Mouse (Mus musculus) midbrain, embryonic 11.5 days (tissue): ENCODE data around the gene Scamp4. TPM values are rescaled to one million over a fixed set of nuclear protein-coding genes. Genes with fewer than 3 reads are reported as not detected.
"Not testable (repeated sequence)": the region's sequence is repeated elsewhere in the genome, so short reads cannot be mapped to it uniquely, and the experiment has no call there.

Source experiments
- ATAC-seq: fragments of 200-750 bp; cut with Nextera tagmentation; 2 replicates; pipeline ENCODE4 v1.8.0; 2017; ENCODE audit warnings: moderate TSS enrichment, moderate library complexity; ENCODE audit not compliant: low FRiP score
- DNase-seq: peaks from one replicate; pipeline ENCODE4 v3.0.0; 2015; ENCODE audit warnings: low spot score; ENCODE audit errors: missing footprints
- H3K27ac ChIP-seq: fragments of 300-500 bp; sonication (generic); 2 replicates; pipeline ENCODE4 v1.5.1; 2014; ENCODE audit warnings: low read depth, low read length
- H3K27me3 ChIP-seq: fragments of 300-500 bp; sonication (generic); 2 replicates; pipeline ENCODE4 v1.6.1; 2014; ENCODE audit warnings: mild to moderate bottlenecking, low read length, moderate library complexity, mixed read lengths; ENCODE audit not compliant: control insufficient read depth, insufficient read depth
- H3K36me3 ChIP-seq: fragments of 300-500 bp; sonication (generic); 2 replicates; pipeline ENCODE4 v1.6.1; 2014; ENCODE audit warnings: mild to moderate bottlenecking, low read length, moderate library complexity, mixed read lengths; ENCODE audit not compliant: control insufficient read depth, insufficient read depth
- H3K4me1 ChIP-seq: fragments of 300-500 bp; sonication (generic); 2 replicates; pipeline ENCODE4 v1.6.1; 2014; ENCODE audit warnings: low read length; ENCODE audit not compliant: control insufficient read depth, insufficient read depth
- H3K4me2 ChIP-seq: fragments of 300-500 bp; sonication (generic); 2 replicates; pipeline ENCODE4 v1.6.1; 2014; ENCODE audit warnings: mild to moderate bottlenecking, moderate library complexity
- H3K4me3 ChIP-seq: fragments of 300-500 bp; sonication (generic); 2 replicates; pipeline ENCODE4 v1.5.1; 2014; ENCODE audit warnings: low read depth, low read length
- H3K9ac ChIP-seq: fragments of 300-500 bp; sonication (generic); 2 replicates; pipeline ENCODE4 v1.6.1; 2014; ENCODE audit warnings: low read length
- H3K9me3 ChIP-seq: fragments of 300-500 bp; sonication (generic); 2 replicates; pipeline ENCODE4 v1.6.1; 2016; ENCODE audit warnings: low read length; ENCODE audit not compliant: control insufficient read depth
- WGBS: fragments of 180-500 bp; shearing (Covaris S2); extraction: QIAGEN DNeasy Blood & Tissue Kit; methylation state at CpG from one replicate; pipeline ENCODE4 v1.1.7; 2014; 5-methylcytosine and 5-hydroxymethylcytosine counted together
- polyA plus RNA-seq: library from polyadenylated mRNA; unstranded; fragments of >200 nt; fragmentation: Nextera tagmentation; extraction: Ambion mirVana; gene quantifications from 2 replicates; pipeline ENCODE4 v1.2.1, GENCODE M21; 2014

The Scamp4 gene
- polyA plus RNA-seq, 1 experiment from 2014 or later, result 62.3 TPM

DNA sequence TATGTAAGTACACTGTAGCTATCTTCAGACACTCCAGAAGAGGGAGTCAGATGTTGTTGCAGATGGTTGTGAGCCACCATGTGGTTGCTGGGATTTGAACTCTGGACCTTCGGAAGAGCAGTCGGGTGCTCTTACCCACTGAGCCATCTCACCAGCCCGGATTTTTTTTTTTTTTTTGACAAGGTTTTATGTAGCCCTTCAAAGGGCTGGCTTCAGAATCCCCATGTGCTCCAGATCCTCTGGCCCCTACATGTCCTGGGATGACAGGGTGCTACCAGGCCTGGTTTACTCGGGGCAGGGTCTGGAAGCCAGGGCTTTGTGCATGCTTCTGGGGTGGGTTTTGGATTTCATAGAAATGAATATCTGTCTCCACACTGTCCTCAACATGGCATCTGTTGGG lies 3.0 kb downstream of the Scamp4 start, which contains the start of gene Gm49322:
Gene Gm49322, plus strand, starts transcription at position 301 of the 400 bp plus-strand sequence.
- H3K27me3 ChIP-seq, H3K27ac ChIP-seq, DNase-seq, H3K4me2 ChIP-seq, ATAC-seq, H3K9ac ChIP-seq, H3K9me3 ChIP-seq, H3K4me3 ChIP-seq: not testable (repeated sequence)
- H3K36me3 ChIP-seq, result peaks cover 17% of the 10 kb centered on the region
- WGBS, result 63% methylated on average over 2 of the region's 4 CpGs
- H3K4me1 ChIP-seq, result peaks cover 14% of the 10 kb centered on the region

DNA sequence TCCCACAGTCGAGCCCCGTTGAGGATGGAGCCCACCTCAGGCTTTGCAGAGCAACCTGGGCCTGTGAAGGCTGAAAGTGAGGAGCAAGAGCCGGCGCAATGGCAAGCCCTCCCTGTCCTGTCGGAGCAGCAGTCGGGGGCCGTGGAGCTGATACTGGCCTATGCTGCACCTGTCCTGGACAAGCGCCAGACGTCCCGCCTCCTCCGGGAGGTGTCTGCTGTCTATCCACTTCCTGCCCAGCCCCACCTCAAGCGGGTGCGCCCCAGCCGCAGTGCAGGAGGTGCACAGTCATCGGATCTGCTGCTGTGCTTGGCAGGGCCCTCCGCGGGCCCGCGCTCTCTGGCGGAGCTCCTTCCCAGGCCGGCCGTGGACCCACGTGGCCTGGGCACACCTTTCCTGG lies 3.6 kb downstream of the Scamp4 start:
- Histone ChIP-seq H3K27ac (no peak overlapping the region), H3K4me3 (no peak overlapping the region), H3K4me1 (peaks cover 14% of the 10 kb centered on the region), H3K4me2 (no peak overlapping the region), H3K9me3 (no peaks in the 10 kb centered on the region), H3K36me3 (peaks cover 17% of the 10 kb centered on the region), H3K9ac (no peak overlapping the region), H3K27me3 (no peaks in the 10 kb centered on the region)
- DNase-seq (peak; percentile 33), ATAC-seq (no peak)
- WGBS, result 93% methylated on average over 23 of the region's 23 CpGs

DNA sequence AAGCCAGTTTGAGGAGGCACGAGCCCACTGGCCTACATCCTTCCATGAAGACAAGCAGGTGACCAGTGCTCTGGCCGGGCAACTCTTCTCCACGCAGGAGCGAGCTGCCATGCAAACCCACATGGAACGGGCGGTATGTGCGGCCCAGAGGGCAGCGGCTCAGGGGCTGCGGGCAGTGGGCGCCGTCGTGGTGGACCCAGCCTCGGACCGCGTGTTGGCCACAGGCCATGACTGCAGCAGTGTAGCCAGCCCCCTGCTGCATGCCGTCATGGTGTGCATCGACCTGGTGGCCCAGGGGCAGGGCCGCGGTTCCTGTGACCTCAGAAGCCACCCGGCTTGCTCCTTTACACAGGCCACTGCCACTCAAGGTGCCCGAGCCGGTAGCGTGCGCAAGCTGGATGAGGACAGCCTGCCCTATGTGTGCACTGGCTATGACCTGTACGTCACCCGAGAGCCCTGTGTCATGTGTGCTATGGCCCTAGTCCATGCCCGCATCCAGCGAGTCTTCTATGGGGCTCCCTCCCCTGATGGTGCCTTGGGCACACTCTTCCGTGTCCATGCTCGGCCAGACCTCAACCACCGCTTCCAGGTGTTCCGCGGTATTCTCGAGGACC lies 4.2 kb downstream of the Scamp4 start:
- Histone ChIP-seq H3K9me3 (no peaks in the 10 kb centered on the region), H3K4me2 (no peak overlapping the region), H3K27me3 (no peaks in the 10 kb centered on the region), H3K4me1 (peaks cover 14% of the 10 kb centered on the region), H3K36me3 (peaks cover 17% of the 10 kb centered on the region), H3K27ac (no peak overlapping the region), H3K9ac (no peak overlapping the region), H3K4me3 (no peak overlapping the region)
- WGBS, result 96% methylated on average over 34 of the region's 34 CpGs
- DNase-seq (no peak), ATAC-seq (no peak)

DNA sequence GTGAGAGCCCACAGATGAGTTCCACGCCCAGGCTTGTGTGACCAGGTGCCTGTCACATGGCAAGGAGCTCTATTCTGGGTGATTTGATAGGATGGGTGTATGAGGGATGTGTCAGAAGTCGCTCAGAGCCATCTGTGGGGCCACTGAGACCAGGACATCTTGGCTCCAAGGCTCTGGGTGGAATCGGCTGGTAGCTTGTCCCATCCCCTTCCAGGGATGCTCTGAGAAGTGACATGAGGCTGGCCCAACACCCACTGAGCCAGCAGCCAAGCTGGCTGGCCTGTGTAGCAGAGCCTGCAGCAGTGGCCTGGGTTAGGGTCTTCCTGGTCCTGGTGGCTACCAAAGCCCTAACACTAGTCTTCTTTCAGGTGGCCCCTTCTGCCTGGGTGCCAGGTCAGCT lies 5.8 kb downstream of the Scamp4 start:
- no peak overlapping the region for H3K27ac ChIP-seq
- peaks cover 7% of the 10 kb centered on the region for H3K4me1 ChIP-seq
- no peak overlapping the region for H3K4me2 ChIP-seq
- H3K4me3 ChIP-seq, result no peak overlapping the region
- ATAC-seq (no peak), DNase-seq (no peak)
- no peaks in the 10 kb centered on the region for H3K27me3 ChIP-seq
- no peak overlapping the region for H3K9ac ChIP-seq
- WGBS, result 89% methylated on average over 3 of the region's 3 CpGs
- no peaks in the 10 kb centered on the region for H3K9me3 ChIP-seq
- H3K36me3 ChIP-seq, result peaks cover 17% of the 10 kb centered on the region

DNA sequence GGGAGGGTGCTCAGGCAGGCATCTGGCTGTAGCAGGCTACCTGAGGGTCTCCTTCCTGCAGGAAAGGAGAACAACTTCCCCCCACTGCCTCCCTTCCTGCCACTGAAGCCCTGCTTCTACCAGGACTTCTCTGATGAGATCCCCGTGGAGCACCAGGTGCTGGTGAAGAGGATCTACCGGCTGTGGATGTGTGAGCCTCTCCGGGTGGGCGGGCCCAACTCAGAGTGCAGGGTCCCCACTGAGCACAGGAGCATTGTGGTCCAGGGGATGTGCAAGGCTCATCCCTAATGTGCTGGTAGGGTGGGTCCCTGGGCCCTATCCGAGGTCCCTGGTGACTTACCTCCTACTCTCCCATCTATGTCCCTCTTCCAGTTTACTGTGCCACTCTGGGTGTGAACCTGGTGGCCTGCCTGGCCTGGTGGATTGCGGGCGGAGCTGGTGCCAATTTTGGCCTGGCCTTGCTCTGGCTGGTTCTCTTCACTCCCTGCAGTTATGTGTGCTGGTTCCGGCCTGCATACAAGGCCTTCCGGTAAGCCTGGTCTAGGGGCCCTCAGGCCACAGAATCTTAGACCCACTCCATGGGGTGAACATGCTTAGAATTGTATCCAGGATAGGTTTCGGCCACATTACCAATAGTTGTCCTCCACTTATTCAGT lies 6.7 kb downstream of the Scamp4 start:
- no peak for ATAC-seq
- Histone ChIP-seq H3K9ac (no peak overlapping the region), H3K4me3 (no peak overlapping the region), H3K4me1 (no peaks in the 10 kb centered on the region), H3K4me2 (no peak overlapping the region), H3K36me3 (peaks cover 19% of the 10 kb centered on the region), H3K27ac (no peak overlapping the region), H3K27me3 (no peaks in the 10 kb centered on the region), H3K9me3 (no peaks in the 10 kb centered on the region)
- no peak for DNase-seq
- WGBS, result 91% methylated on average over 10 of the region's 10 CpGs

DNA sequence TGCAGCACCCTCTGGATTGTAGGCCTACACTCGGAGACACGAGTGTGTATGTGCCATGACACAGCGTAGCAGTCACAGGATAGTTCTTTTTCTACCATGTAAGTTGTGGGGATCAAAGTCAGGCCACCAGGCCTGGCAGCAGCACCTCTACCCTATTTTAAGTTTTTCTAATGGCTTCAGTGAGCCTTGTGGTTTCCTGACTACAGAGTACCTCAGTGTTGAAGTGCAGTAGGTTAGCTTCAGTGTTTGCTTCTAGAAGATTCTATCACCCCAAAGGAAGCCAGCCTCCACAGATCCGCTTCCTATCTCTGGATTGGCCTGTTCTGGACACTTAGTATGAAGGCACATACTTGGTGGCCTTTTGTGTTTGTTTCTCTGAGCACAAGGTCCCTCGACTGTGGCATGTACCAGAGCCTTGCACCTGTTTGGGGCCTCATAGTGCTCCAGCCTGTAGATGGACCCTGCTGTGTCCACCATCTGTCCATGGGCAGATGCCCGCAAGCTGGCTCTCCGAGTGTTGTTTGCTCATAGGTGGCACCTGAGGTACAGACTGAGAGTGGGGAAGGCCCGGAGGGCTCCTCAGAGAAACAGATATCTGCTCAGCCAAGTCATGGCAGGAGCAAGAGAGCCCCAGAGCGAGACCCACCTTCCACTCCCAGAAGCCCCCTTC lies 7.6 kb downstream of the Scamp4 start:
- no peak for DNase-seq
- H3K36me3 ChIP-seq, result peaks cover 21% of the 10 kb centered on the region
- no peak overlapping the region for H3K4me2 ChIP-seq
- H3K27me3 ChIP-seq, result no peaks in the 10 kb centered on the region
- H3K4me3 ChIP-seq, result no peak overlapping the region
- H3K9ac ChIP-seq, result no peak overlapping the region
- ATAC-seq, result no peak
- no peak overlapping the region for H3K27ac ChIP-seq
- H3K9me3 ChIP-seq, result no peaks in the 10 kb centered on the region
- 92% methylated on average over 9 of the region's 9 CpGs for WGBS
- H3K4me1 ChIP-seq, result no peaks in the 10 kb centered on the region

DNA sequence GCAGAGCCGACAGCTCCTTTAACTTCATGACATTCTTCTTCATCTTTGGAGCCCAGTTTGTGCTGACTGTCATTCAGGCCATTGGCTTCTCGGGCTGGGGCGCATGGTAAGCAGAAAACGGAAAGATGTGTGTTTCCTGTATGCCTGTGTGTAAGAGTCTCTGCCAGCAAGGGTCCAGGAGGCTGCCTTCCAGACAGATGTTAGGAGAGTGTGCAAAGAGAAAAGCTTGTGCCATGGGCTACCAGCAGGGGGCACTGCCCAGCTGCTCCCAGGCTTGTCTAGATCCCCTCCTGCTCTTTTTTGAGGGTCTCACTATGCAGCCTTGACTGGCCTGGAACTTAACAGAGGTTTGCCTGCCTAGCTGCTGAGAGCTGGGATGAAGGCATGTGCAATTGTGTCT lies 8.4 kb downstream of the Scamp4 start:
- Histone ChIP-seq H3K27ac (no peak overlapping the region), H3K4me1 (no peaks in the 10 kb centered on the region), H3K4me3 (no peak overlapping the region), H3K27me3 (no peaks in the 10 kb centered on the region), H3K36me3 (peaks cover 24% of the 10 kb centered on the region), H3K9me3 (no peaks in the 10 kb centered on the region), H3K4me2 (no peak overlapping the region), H3K9ac (no peak overlapping the region)
- DNase-seq, result peak; percentile 88
- WGBS, result 78% methylated on average over 4 of the region's 4 CpGs
- peak; percentile 28; the same call in 1 of the 2 replicates for ATAC-seq

DNA sequence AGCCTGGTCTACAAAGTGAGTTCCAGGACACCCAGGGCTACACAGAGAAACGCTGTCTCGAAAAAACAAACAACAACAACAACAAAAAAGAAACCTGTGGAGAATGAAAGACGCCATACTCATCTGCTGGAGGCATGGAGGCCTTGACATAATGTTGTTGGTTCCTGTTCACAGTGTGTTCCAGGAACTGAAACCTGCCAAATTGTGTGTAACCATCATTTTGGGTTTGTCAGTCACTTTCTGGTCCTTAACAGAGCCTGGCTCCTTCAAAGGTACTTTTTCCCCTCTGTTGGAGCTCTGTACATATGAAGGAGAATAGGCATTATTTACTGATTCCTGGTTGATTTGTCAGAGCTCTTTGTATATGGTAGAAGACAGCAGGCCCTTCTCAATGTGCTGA lies 9.2 kb downstream of the Scamp4 start:
- no peaks in the 10 kb centered on the region for H3K4me1 ChIP-seq
- H3K4me2 ChIP-seq, result no peak overlapping the region
- H3K27ac ChIP-seq, result no peak overlapping the region
- 93% methylated on average over 3 of the region's 3 CpGs for WGBS
- no peak for ATAC-seq
- H3K9me3 ChIP-seq, result no peaks in the 10 kb centered on the region
- H3K9ac ChIP-seq, result no peak overlapping the region
- H3K27me3 ChIP-seq, result no peaks in the 10 kb centered on the region
- peaks cover 16% of the 10 kb centered on the region for H3K36me3 ChIP-seq
- DNase-seq, result no peak
- no peak overlapping the region for H3K4me3 ChIP-seq

DNA sequence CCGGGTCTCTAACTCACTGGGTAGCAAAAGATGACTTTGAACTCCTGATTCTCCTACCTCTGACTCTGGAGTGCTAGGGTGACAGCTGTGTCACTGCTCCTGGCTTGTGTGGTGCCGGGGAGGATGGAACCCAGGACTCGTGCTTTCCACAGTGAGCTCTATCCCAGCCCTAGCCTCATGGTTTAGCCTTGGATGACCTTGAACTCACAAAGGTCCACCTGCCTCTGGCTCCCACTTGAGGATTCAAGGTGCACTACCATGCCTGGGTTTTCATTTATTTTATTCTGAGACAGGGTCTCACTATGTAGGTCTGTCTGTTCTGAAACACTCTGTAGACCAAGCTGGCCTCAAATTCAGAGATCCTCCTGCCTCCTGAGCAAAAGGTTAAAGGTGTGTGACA lies 11.1 kb downstream of the Scamp4 start:
- no peak overlapping the region for H3K9ac ChIP-seq
- H3K4me1 ChIP-seq, result no peaks in the 10 kb centered on the region
- H3K36me3 ChIP-seq, result peaks cover 7% of the 10 kb centered on the region
- no peaks in the 10 kb centered on the region for H3K9me3 ChIP-seq
- ATAC-seq, result no peak
- no peak overlapping the region for H3K27ac ChIP-seq
- 88% methylated on average over 3 of the region's 3 CpGs for WGBS
- H3K27me3 ChIP-seq, result no peaks in the 10 kb centered on the region
- DNase-seq, result no peak
- H3K4me2 ChIP-seq, result no peak overlapping the region
- no peak overlapping the region for H3K4me3 ChIP-seq
